Mouse (Mus musculus) thymus, adult 2 months (tissue): ENCODE data around the gene Rnf4.

Experiments used
- CTCF ChIP-seq: fragments of 200-500 bp; IDR thresholded peaks from 2 replicates; pipeline ENCODE4 v1.5.1; 2012; ENCODE audit warnings: mild to moderate bottlenecking, control low read depth, low read length, moderate library complexity, borderline replicate concordance; ENCODE audit not compliant: control insufficient read depth, poor library complexity, insufficient read depth; ENCODE audit errors: extremely low read depth
- POLR2A ChIP-seq: fragments of 200-500 bp; IDR thresholded peaks from 2 replicates; pipeline ENCODE4 v1.6.1; 2012; ENCODE audit warnings: mild to moderate bottlenecking, low read length, control low read depth, moderate library complexity; ENCODE audit not compliant: control insufficient read depth, poor library complexity, insufficient read depth; ENCODE audit errors: extremely low read depth

DNA sequence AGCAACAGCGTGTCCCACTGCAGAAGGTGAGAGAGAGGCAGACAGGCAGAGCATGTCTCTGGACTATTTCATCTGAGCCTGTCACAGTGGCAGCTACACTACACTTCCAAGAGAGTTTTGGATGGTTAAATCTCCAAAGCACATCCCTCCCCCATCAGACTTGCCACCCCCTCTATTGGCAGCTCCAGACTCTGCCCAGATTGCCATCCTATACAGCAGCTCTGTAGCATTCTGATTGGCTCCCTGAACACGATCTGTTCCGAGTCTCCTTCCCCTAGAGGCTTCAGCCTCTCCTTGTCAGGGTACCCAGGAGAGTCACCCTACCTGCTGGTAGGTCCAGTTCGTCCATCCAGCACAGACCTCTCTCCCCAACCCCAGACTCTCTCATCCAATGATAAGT is 38.0 kb upstream of the Rnf4 start:
- no peak for TF ChIP-seq POLR2A
- no peak for TF ChIP-seq CTCF
